Mouse (Mus musculus): ENCODE data around the gene Klkb1. TPM values are rescaled to one million over a fixed set of nuclear protein-coding genes. Genes with fewer than 3 reads are reported as not detected.
A peak's percentile ranks its signal among the peaks of the same experiment; 100 is the strongest.

The Klkb1 gene
- polyA plus RNA-seq, 1 experiment from 2014 or later, result not detected

- peak; percentile 54; the same call in 1 of the 2 replicates for ATAC-seq
- Histone ChIP-seq H3K4me3 (ENCODE audit: low read depth, low read length) (no peak overlapping the region), H3K9ac (ENCODE audit: low read length) (no peak overlapping the region), H3K27me3 (replicated peaks; ENCODE audit: control insufficient read depth, insufficient read depth, low read length) (no peaks in the 10 kb centered on the region), H3K36me3 (ENCODE audit: control insufficient read depth, insufficient read depth, low read length) (no peaks in the 10 kb centered on the region), H3K4me1 (ENCODE audit: control insufficient read depth, insufficient read depth, low read length) (no peaks in the 10 kb centered on the region), H3K9me3 (replicated peaks; ENCODE audit: control insufficient read depth, low read length) (no peaks in the 10 kb centered on the region), H3K4me2 (ENCODE audit: low read length) (no peak overlapping the region), H3K27ac (ENCODE audit: low read depth, low read length) (no peak overlapping the region)
- WGBS, result 29% methylated on average over 3 of the region's 3 CpGs
- DNase-seq (ENCODE audit: low spot score), result peak; percentile 80
These were observed 56.4 kb downstream of the Klkb1 start for GRCm38 (mm10) chr8:45238282-45238681.

- peak overlapping the region; percentile 35 for H3K4me2 ChIP-seq (ENCODE audit: low read length)
- peak; percentile 87 for DNase-seq (ENCODE audit: low spot score)
- H3K36me3 ChIP-seq (ENCODE audit: control insufficient read depth, insufficient read depth, low read length), result no peaks in the 10 kb centered on the region
- H3K4me3 ChIP-seq (ENCODE audit: low read depth, low read length), result no peak overlapping the region
- H3K9me3 ChIP-seq (replicated peaks; ENCODE audit: control insufficient read depth, low read length), result no peaks in the 10 kb centered on the region
- 25% methylated on average over 14 of the region's 14 CpGs for WGBS
- no peak overlapping the region for H3K27ac ChIP-seq (ENCODE audit: low read depth, low read length)
- ATAC-seq, result peak; percentile 64
- H3K4me1 ChIP-seq (ENCODE audit: control insufficient read depth, insufficient read depth, low read length), result no peaks in the 10 kb centered on the region
- no peak overlapping the region for H3K9ac ChIP-seq (ENCODE audit: low read length)
- H3K27me3 ChIP-seq (replicated peaks; ENCODE audit: control insufficient read depth, insufficient read depth, low read length), result no peaks in the 10 kb centered on the region
These were observed 58.3 kb downstream of the Klkb1 start for GRCm38 (mm10) chr8:45236164-45236912.

GRCm38 (mm10) chr8:45235228-45235627 is 59.4 kb downstream of the Klkb1 start:
- 81% methylated on average over 6 of the region's 6 CpGs for WGBS
- ATAC-seq (no peak), DNase-seq (ENCODE audit: low spot score) (no peak)
- H3K27ac ChIP-seq (ENCODE audit: low read depth, low read length), result no peak overlapping the region
- no peak overlapping the region for H3K4me2 ChIP-seq (ENCODE audit: low read length)
- no peaks in the 10 kb centered on the region for H3K36me3 ChIP-seq (ENCODE audit: control insufficient read depth, insufficient read depth, low read length)
- H3K9ac ChIP-seq (ENCODE audit: low read length), result no peak overlapping the region
- no peaks in the 10 kb centered on the region for H3K4me1 ChIP-seq (ENCODE audit: control insufficient read depth, insufficient read depth, low read length)
- no peaks in the 10 kb centered on the region for H3K27me3 ChIP-seq (replicated peaks; ENCODE audit: control insufficient read depth, insufficient read depth, low read length)
- H3K9me3 ChIP-seq (replicated peaks; ENCODE audit: control insufficient read depth, low read length), result no peaks in the 10 kb centered on the region
- H3K4me3 ChIP-seq (ENCODE audit: low read depth, low read length), result no peak overlapping the region

- Histone ChIP-seq H3K4me1 (ENCODE audit: control insufficient read depth, insufficient read depth, low read length) (no peaks in the 10 kb centered on the region), H3K4me2 (ENCODE audit: low read length) (no peak overlapping the region), H3K9ac (ENCODE audit: low read length) (no peak overlapping the region), H3K9me3 (replicated peaks; ENCODE audit: control insufficient read depth, low read length) (no peaks in the 10 kb centered on the region), H3K27me3 (replicated peaks; ENCODE audit: control insufficient read depth, insufficient read depth, low read length) (no peaks in the 10 kb centered on the region), H3K36me3 (ENCODE audit: control insufficient read depth, insufficient read depth, low read length) (no peaks in the 10 kb centered on the region), H3K27ac (ENCODE audit: low read depth, low read length) (no peak overlapping the region), H3K4me3 (ENCODE audit: low read depth, low read length) (no peak overlapping the region)
- no peak for ATAC-seq
- DNase-seq (ENCODE audit: low spot score), result no peak
- WGBS, result 59% methylated on average over 3 of the region's 3 CpGs
These were observed 61.4 kb downstream of the Klkb1 start for GRCm38 (mm10) chr8:45233256-45233655.

Other genes with a start within 250 kb of the Klkb1 start
- 0.58 TPM in 1 of 2 replicates, not detected in the other for gene Mtnr1a, start 225.7 kb downstream of the Klkb1 start, polyA plus RNA-seq (2014; fragmentation: Nextera tagmentation; extraction: Ambion mirVana)
- gene F11, start 32.8 kb downstream of the Klkb1 start, polyA plus RNA-seq (2014; fragmentation: Nextera tagmentation; extraction: Ambion mirVana), result not detected in 2 replicates
- gene Gm45753, start 13.6 kb upstream of the Klkb1 start, polyA plus RNA-seq (2014; fragmentation: Nextera tagmentation; extraction: Ambion mirVana), result not detected in 2 replicates
- gene Cyp4v3, start 38.4 kb upstream of the Klkb1 start, polyA plus RNA-seq (2014; fragmentation: Nextera tagmentation; extraction: Ambion mirVana), result 0.70 and 1.1 TPM in 2 replicates
- gene Fam149a, start 87.4 kb upstream of the Klkb1 start, polyA plus RNA-seq (2014; fragmentation: Nextera tagmentation; extraction: Ambion mirVana), result 4.0 and 5.4 TPM in 2 replicates
- 1.4 and 1.6 TPM in 2 replicates for gene Tlr3, start 116.2 kb upstream of the Klkb1 start, polyA plus RNA-seq (2014; fragmentation: Nextera tagmentation; extraction: Ambion mirVana)
- 72.8 and 78.0 TPM in 2 replicates for gene Sorbs2, start 212.9 kb upstream of the Klkb1 start, polyA plus RNA-seq (2014; fragmentation: Nextera tagmentation; extraction: Ambion mirVana)

Data from forebrain, embryonic 14.5 days (tissue).